Mouse (Mus musculus) lung, embryonic 14.5 days (tissue): ENCODE data around the gene Igf2r. TPM values are rescaled to one million over a fixed set of nuclear protein-coding genes. Genes with fewer than 3 reads are reported as not detected.

Source experiments
- ATAC-seq: fragments of 200-750 bp; cut with Nextera tagmentation; 2 replicates; pipeline ENCODE4 v1.8.0; 2017; ENCODE audit warnings: mild to moderate bottlenecking, moderate TSS enrichment, moderate library complexity; ENCODE audit not compliant: insufficient read depth
- DNase-seq: peaks from one replicate; pipeline ENCODE4 v3.0.0-alpha.2; 2015
- H3K27ac ChIP-seq: fragments of 300-500 bp; sonication (generic); 2 replicates; pipeline ENCODE4 v1.5.1; 2014; ENCODE audit warnings: low read depth, mild to moderate bottlenecking, moderate library complexity
- H3K27me3 ChIP-seq: fragments of 300-500 bp; sonication (generic); 2 replicates; pipeline ENCODE4 v1.6.1; 2014; ENCODE audit warnings: low read length, control low read depth; ENCODE audit not compliant: insufficient read depth
- H3K36me3 ChIP-seq: fragments of 300-500 bp; sonication (generic); 2 replicates; pipeline ENCODE4 v1.6.1; 2014; ENCODE audit warnings: control low read depth; ENCODE audit not compliant: insufficient read depth
- H3K4me1 ChIP-seq: fragments of 300-500 bp; sonication (generic); 2 replicates; pipeline ENCODE4 v1.6.1; 2014; ENCODE audit warnings: antibody characterized with exemption, control low read depth; ENCODE audit not compliant: insufficient read depth
- H3K4me2 ChIP-seq: fragments of 300-500 bp; sonication (generic); 2 replicates; pipeline ENCODE4 v1.6.1; 2014; ENCODE audit warnings: mild to moderate bottlenecking
- H3K4me3 ChIP-seq: fragments of 300-500 bp; sonication (generic); 2 replicates; pipeline ENCODE4 v1.5.1; 2014; ENCODE audit warnings: low read depth, low read length
- H3K9ac ChIP-seq: fragments of 300-500 bp; sonication (generic); 2 replicates; pipeline ENCODE4 v1.6.1; 2014
- H3K9me3 ChIP-seq: fragments of 300-500 bp; sonication (generic); 2 replicates; pipeline ENCODE4 v1.6.1; 2016; ENCODE audit warnings: low read depth, low read length, control low read depth
- CTCF ChIP-seq: IDR thresholded peaks from 2 replicates; pipeline ENCODE4 v1.5.1; 2016; ENCODE audit warnings: antibody characterized with exemption, low read depth
- whole genome bisulfite sequencing: fragments of 180-500 bp; shearing (Covaris S2); extraction: QIAGEN DNeasy Blood & Tissue Kit; methylation state at CpG from one replicate; pipeline ENCODE4 v1.1.7; 2014; 5-methylcytosine and 5-hydroxymethylcytosine counted together
- polyA plus RNA-seq: library from polyadenylated mRNA; unstranded; fragments of >200 nt; fragmentation: Nextera tagmentation; extraction: Ambion mirVana; gene quantifications from 2 replicates; pipeline ENCODE4 v1.2.1, GENCODE M21; 2014

Igf2r gene
- polyA plus RNA-seq, 1 experiment from 2014 or later: 87.0 TPM

DNA sequence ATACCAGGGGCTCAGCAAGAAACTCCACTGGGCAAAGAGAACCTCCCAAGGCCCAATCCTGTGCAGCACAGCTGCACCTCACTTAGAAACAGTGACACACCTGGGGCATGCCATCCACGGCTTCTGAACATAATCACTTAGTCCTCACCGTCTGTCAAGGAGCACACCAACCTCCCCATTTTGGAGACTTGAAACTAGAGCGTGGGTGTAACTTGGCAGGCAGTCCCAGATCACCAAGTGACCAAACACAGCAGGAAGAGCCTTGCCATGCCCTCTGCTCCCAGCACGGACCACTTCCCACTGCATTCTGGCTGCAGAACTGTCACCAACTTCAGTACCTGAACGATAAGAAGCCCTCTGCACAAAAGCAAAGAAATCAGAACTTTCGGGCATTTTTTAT, 12.3 kb downstream of the Igf2r start:
- Histone ChIP-seq H3K4me3 (no peak overlapping the region), H3K4me1 (peaks cover 60% of the 10 kb centered on the region), H3K36me3 (peaks cover 76% of the 10 kb centered on the region), H3K4me2 (no peak overlapping the region), H3K9ac (no peak overlapping the region), H3K9me3 (no peaks in the 10 kb centered on the region), H3K27me3 (no peaks in the 10 kb centered on the region), H3K27ac (no peak overlapping the region)
- ATAC-seq (no peak), DNase-seq (no peak)
- TF ChIP-seq CTCF: no peak
- WGBS: 67% methylated on average over 6 of the region's 6 CpGs

DNA sequence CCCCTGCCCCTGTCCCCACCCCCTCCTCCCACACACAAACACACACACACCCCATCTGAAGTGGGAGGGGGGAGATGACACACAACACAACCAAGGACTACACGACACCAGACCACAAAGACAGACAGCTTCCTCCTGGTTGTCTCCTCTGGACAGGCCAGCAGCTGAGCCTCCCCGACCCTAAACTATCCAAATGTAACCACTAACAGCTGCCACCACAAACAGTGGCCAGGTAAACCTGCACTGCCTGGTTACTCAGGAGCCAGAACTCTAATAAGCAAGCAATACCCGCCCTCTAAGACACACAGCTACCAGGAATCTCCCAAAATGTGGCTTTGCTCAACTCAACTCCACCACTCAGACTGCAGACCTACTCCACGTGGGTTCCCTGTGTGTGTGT, 13.5 kb downstream of the Igf2r start:
- TF ChIP-seq CTCF: no peak
- DNase-seq (no peak), ATAC-seq (no peak)
- 45% methylated on average over 4 of the region's 4 CpGs for WGBS
- no peak overlapping the region for H3K4me3 ChIP-seq
- H3K27ac ChIP-seq: peak overlapping the region; percentile 14; the same call in 1 of the 2 replicates
- peaks cover 73% of the 10 kb centered on the region for H3K36me3 ChIP-seq
- H3K9me3 ChIP-seq: no peaks in the 10 kb centered on the region
- no peak overlapping the region for H3K9ac ChIP-seq
- no peaks in the 10 kb centered on the region for H3K27me3 ChIP-seq
- H3K4me1 ChIP-seq: peaks cover 63% of the 10 kb centered on the region
- H3K4me2 ChIP-seq: no peak overlapping the region

GRCm38 (mm10) chr17:12755146-12755545, 14.3 kb downstream of the Igf2r start:
- DNase-seq: no peak
- peak overlapping the region; percentile 55; the same call in 1 of the 2 replicates for H3K27ac ChIP-seq
- TF ChIP-seq CTCF: no peak

GRCm38 (mm10) chr17:12754243-12755007, 15.0 kb downstream of the Igf2r start:
- H3K27ac ChIP-seq: peak overlapping the region; percentile 55; the same call in 1 of the 2 replicates
- H3K4me3 ChIP-seq: no peak overlapping the region
- no peak overlapping the region for H3K4me2 ChIP-seq
- ATAC-seq: no peak
- H3K9me3 ChIP-seq: no peaks in the 10 kb centered on the region
- H3K27me3 ChIP-seq: no peaks in the 10 kb centered on the region
- no peak for TF ChIP-seq CTCF
- H3K4me1 ChIP-seq: peaks cover 70% of the 10 kb centered on the region
- peaks cover 57% of the 10 kb centered on the region for H3K36me3 ChIP-seq
- 59% methylated on average over 3 of the region's 3 CpGs for WGBS
- H3K9ac ChIP-seq: no peak overlapping the region
- no peak for DNase-seq

More at GRCm38 (mm10) chr17:12755146-12755545, 14.3 kb downstream of the Igf2r start:
- H3K4me3 ChIP-seq: no peak overlapping the region
- ATAC-seq: no peak
- H3K27me3 ChIP-seq: no peaks in the 10 kb centered on the region
- H3K36me3 ChIP-seq: peaks cover 65% of the 10 kb centered on the region
- H3K4me1 ChIP-seq: peaks cover 69% of the 10 kb centered on the region
- H3K9ac ChIP-seq: no peak overlapping the region
- H3K9me3 ChIP-seq: no peaks in the 10 kb centered on the region
- WGBS: 64% methylated on average over 4 of the region's 4 CpGs
- no peak overlapping the region for H3K4me2 ChIP-seq

DNA sequence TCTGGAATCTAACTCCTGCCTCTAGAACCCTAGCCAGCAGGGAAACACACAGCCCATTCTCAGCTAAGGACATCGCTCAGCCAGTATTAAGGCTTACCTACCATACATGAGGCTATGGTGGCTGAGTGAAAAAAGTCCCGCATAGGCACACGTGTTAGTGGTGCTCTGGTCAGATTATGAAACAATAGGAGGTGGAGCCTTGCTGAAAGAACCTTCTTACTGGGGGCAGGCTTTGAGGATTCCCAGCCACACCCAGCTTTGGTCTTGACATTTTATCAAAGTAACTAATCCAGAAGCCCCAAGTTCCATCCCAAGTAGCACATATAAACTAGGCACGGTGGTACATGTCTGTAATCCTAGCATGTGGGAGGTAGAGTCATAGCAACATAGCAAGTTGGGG, 16.4 kb downstream of the Igf2r start:
- TF ChIP-seq CTCF: no peak

GRCm38 (mm10) chr17:12751641-12752040, 17.8 kb downstream of the Igf2r start:
- no peak for TF ChIP-seq CTCF
- Histone ChIP-seq H3K9me3 (no peaks in the 10 kb centered on the region), H3K4me2 (peak overlapping the region; percentile 51; the same call in 1 of the 2 replicates), H3K27ac (peak overlapping the region; percentile 93), H3K9ac (no peak overlapping the region), H3K36me3 (peaks cover 65% of the 10 kb centered on the region), H3K27me3 (no peaks in the 10 kb centered on the region), H3K4me1 (peaks cover 68% of the 10 kb centered on the region), H3K4me3 (no peak overlapping the region)
- 32% methylated on average over 4 of the region's 4 CpGs for WGBS
- DNase-seq (no peak), ATAC-seq (no peak)

More for the DNA sequence above, 16.4 kb downstream of the Igf2r start:
- Histone ChIP-seq H3K27ac (peak overlapping the region; percentile 93; the same call in 1 of the 2 replicates), H3K27me3 (no peaks in the 10 kb centered on the region), H3K36me3 (peaks cover 67% of the 10 kb centered on the region), H3K9ac (no peak overlapping the region), H3K9me3 (no peaks in the 10 kb centered on the region), H3K4me1 (peaks cover 74% of the 10 kb centered on the region), H3K4me2 (no peak overlapping the region), H3K4me3 (no peak overlapping the region)
- WGBS: 56% methylated on average over 4 of the region's 4 CpGs
- no peak for ATAC-seq
- DNase-seq: no peak

DNA sequence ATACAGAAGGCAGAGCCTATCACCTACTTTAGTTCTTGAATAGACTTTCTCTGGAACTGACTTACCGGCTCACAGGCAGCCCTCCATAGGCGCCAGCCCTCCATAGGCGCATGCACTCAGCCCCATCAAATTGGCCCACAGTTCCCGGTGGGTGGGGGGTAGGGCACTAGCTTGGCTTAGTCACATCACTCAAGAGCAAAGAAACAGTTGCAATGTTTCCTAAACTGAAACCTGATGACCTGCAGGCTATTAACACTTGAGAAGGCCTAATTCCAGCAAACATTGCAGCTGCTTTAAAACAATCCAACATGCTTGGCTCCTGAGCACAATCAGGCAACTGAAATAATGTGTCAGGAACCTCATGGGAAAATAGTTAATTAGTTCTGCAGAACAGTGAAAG, 18.2 kb downstream of the Igf2r start:
- peaks cover 68% of the 10 kb centered on the region for H3K4me1 ChIP-seq
- no peaks in the 10 kb centered on the region for H3K27me3 ChIP-seq
- DNase-seq (no peak), ATAC-seq (no peak)
- H3K4me3 ChIP-seq: no peak overlapping the region
- peak overlapping the region; percentile 93 for H3K27ac ChIP-seq
- no peaks in the 10 kb centered on the region for H3K9me3 ChIP-seq
- no peak overlapping the region for H3K9ac ChIP-seq
- 19% methylated on average over 4 of the region's 4 CpGs for WGBS
- TF ChIP-seq CTCF: no peak
- peaks cover 66% of the 10 kb centered on the region for H3K36me3 ChIP-seq
- H3K4me2 ChIP-seq: peak overlapping the region; percentile 51
